Mouse (Mus musculus) gonadal fat pad, adult 2 months (tissue): ENCODE results near the gene Tle3. TPM values are rescaled to one million over a fixed set of nuclear protein-coding genes. Genes with fewer than 3 reads are reported as not detected.

Source experiments
- DNase-seq: peaks from one replicate; pipeline ENCODE4 v3.0.0-alpha.2; 2012; ENCODE audit warnings: low read depth
- polyA plus RNA-seq: library from polyadenylated mRNA; depleted of rRNA; stranded (reverse); fragments of >200 nt; gene quantifications from 2 replicates; pipeline ENCODE4 v1.2.3, GENCODE M21; 2012

Gene Tle3
- polyA plus RNA-seq, 1 experiment, result 50.6 TPM

GRCm38 (mm10) chr9:61358933-61359332 lies 13.2 kb upstream of the Tle3 start:
- no peak for DNase-seq

DNA sequence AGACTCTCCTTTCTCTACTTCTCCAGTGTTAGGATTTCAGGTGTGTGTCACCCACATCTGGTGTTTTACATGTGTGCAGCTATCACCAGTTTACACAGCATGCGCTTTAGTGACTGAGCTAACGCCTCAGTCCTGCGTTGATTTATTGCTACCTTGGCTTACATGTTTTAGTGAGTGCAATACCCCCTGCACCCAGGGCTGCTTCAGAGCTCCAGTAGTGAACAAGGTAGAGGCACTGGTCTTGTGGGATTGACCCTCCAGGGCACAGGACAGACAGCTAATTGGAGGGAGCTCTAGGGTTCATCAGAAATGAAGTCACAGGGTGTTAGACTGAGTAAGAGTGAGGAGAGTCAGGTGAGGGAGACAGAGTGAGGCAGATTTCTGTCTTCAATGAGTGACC lies 12.4 kb upstream of the Tle3 start:
- DNase-seq, result no peak

DNA sequence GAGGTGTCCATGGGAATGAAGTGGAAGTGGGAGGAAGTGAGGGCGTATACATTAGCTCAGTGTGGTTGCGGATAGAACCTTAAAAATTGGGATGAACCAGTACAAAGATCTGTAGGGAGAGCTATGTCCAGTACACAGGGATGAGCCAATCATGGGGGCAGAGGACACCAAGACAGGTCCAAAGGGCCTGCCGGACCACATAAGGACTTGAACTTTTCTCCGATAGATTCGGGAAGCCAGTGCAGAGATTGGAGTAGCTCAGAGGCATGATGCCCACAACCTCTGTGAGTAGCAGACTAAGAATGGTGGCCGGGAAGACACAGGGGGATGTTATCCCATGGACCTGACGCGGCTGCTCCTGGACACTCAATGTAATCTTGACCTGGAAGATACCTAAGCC lies 12.0 kb upstream of the Tle3 start:
- DNase-seq, result no peak

- no peak for DNase-seq
Observed at GRCm38 (mm10) chr9:61360727-61361631, 11.2 kb upstream of the Tle3 start.

DNA sequence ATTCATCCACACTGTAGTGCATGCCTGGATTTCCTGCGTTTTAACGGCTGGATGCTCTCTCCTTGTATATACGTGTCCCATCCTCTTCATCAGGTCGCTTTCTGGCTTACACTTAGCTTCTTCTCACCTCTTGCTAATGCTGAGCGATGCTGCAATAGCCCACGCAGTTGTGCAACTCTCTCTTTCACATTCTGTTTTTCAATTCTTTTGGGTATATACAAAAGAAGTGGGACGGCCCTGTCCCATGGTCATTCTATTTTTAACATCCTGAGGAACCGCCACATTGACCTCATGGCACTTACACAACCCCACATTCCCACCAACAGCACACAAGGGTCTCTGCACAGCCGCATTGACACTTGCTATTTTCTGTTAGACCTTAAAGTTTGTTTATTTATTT lies 9.0 kb upstream of the Tle3 start:
- no peak for DNase-seq

GRCm38 (mm10) chr9:61366108-61366507 lies 6.1 kb upstream of the Tle3 start:
- no peak for DNase-seq

GRCm38 (mm10) chr9:61367156-61367555 lies 5.0 kb upstream of the Tle3 start:
- DNase-seq, result no peak

- no peak for DNase-seq
Observed at GRCm38 (mm10) chr9:61367857-61368566, 4.2 kb upstream of the Tle3 start.

DNA sequence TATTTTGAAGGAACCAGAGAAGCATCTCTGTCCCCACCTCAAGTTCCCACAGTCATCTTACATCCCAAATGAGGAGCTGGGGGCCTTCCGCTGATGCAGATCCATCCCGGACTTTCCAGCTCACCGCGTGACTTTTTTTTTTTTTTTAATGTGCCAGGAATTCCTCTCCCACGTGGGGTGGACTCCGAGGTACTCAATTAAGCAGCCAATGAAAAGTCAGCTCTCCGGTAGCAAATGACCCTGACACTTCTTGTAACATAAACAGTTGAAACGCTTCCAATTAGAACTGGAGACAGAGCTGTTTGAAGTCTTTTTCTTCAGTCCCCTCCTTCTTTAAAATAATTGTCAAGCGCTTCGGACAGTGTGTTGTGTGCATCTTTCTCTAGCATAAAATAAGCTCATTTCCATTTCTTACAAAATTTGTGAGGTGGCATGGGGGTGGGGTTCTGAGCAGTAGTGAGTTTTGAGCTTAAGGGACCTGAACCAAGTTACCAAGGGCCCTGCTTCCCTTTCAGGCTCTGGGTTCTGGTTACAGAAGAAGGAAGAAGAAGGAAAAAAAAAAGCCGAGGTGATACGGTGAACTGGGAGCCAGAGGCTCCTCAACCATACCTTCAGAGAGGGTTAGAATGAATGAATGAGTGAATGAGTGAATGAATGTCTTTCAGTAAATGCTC lies 3.5 kb upstream of the Tle3 start:
- no peak for DNase-seq

- no peak for DNase-seq
Observed at GRCm38 (mm10) chr9:61369316-61370273, 2.6 kb upstream of the Tle3 start.

DNA sequence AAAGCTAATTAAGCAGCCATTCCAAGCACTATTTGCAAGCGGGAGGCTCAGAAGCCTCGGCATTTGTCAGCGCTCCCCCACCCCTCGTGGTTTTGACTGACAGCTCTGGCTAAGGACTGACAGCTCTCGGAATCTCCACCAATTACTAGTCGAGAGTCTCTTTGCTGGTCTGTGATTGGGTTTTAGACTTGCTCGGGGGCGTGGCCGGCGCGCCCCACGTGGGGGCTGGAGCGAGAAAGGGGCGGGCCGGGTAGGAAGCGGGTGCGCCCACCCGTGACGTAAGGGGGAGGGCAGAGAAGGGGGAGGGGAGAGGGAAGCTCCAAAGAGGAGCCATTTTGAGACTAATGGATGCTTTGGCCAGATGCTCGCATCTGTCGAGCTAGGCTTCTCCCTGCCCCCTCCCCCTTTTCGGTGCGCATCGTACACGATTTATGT lies 1.7 kb upstream of the Tle3 start:
- no peak for DNase-seq

DNA sequence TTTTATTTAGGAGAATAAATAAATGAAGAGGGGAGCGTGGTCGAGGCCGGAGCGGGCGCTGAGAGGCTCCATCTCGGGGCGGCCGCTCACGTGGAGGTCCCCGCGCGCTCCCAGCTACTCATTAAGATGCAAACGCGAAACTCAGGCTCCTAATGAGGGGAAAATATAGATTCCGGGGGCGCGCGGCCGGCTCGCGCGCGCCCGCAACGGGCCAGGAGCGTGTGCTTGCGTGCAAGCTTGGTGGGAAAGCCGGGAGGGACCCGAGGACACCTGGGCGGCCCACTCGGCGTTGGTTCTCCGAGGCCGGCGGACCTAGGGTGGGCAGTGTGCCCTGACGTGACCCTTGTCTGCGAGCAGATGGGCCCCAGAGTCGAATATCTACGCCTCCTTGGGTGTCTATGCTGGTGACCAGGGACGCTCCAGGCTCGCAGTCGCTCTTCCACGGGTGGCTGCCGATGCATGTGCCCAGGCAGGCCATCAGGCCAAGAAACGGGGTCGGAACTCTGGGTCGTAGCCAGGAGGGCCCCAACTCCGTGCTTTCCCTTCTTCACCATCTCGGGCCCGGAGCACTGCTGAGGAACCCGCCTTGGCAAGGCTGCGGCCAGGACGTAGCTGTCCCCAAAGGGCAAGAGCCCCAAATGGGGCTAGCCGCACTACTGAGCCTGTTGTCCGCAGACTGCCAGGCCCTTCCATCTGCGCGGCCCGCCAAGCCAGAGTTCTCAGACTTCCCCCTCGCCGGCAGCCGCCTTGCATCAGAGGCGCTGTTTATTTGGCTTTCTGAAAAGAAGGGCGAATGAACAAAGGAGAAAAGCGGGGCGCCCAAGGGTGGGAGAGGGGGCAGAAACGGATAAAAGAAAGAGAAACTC lies 1.0 kb upstream of the Tle3 start:
- DNase-seq, result no peak

DNA sequence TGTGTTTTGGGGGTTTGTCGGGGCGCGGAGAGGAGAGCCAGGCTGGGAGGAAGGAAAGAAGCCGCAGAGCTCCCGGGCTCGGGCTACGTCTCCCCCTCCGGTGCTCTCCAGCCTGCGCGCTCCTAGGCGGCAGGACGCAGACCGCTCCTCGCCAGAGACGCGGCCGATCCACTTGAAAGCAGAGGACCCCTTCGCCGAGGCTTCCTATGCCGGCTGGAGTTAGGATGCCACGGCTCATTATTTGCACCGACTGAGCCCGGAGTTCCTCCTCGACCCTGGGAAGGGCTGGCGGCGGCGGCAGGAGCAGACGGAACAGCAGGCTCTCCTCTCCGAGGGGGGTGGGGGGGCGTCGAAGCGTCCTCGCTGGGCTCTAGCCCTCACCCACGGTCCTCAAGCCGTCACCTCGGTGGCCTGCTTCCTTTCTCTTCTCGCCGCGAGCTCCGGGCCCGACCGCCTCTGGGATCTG lies 377 bp downstream of the Tle3 start:
- no peak for DNase-seq

GRCm38 (mm10) chr9:61372976-61373633 lies 939 bp downstream of the Tle3 start:
- no peak for DNase-seq

DNA sequence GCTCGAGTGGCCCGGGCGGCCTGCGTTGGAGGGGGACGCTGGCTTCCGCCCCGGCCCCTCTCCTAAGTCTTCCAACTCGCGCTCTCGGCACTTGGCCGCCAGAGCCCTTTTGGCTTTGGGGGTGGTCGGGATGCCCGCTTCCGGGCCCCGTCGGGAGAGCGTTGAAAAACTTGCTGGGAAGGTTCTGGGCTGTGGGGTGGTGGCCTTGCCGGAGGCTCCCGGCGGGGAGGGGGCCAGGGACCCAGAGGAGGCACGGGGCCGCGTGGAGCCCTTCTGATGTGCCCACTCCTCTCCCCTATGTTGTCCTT lies 1.4 kb downstream of the Tle3 start:
- DNase-seq, result no peak

- no peak for DNase-seq
Observed at GRCm38 (mm10) chr9:61373942-61374900, 2.1 kb downstream of the Tle3 start.

- DNase-seq, result no peak
Observed at GRCm38 (mm10) chr9:61375002-61375401, 2.8 kb downstream of the Tle3 start.

- no peak for DNase-seq
Observed at GRCm38 (mm10) chr9:61375802-61376561, 3.8 kb downstream of the Tle3 start.
